Mouse (Mus musculus) heart, embryonic 11.5 days (tissue): Measurements from ENCODE around the gene Prdm11. TPM values are rescaled to one million over a fixed set of nuclear protein-coding genes. Genes with fewer than 3 reads are reported as not detected.

ENCODE experiments used
- ATAC-seq: fragments of 200-750 bp; cut with Nextera tagmentation; replicated peaks from 2 replicates; pipeline ENCODE4 v1.8.0; 2017; ENCODE audit warnings: moderate library complexity; ENCODE audit not compliant: insufficient number of reproducible peaks, low FRiP score, low TSS enrichment
- H3K27ac ChIP-seq: fragments of 300-500 bp; sonication (generic); 2 replicates; pipeline ENCODE4 v1.5.1; 2014; ENCODE audit warnings: mild to moderate bottlenecking, low read depth, low read length
- H3K27me3 ChIP-seq: fragments of 300-500 bp; sonication (generic); 2 replicates; pipeline ENCODE4 v1.6.1; 2014; ENCODE audit warnings: mild to moderate bottlenecking, low read length, mixed read lengths; ENCODE audit not compliant: control insufficient read depth, insufficient read depth
- H3K36me3 ChIP-seq: fragments of 300-500 bp; sonication (generic); 2 replicates; pipeline ENCODE4 v1.6.1; 2014; ENCODE audit warnings: mild to moderate bottlenecking, low read length, moderate library complexity, mixed read lengths; ENCODE audit not compliant: control insufficient read depth, insufficient read depth
- H3K4me1 ChIP-seq: fragments of 300-500 bp; sonication (generic); 2 replicates; pipeline ENCODE4 v1.6.1; 2014; ENCODE audit warnings: low read length; ENCODE audit not compliant: control insufficient read depth, insufficient read depth
- H3K4me2 ChIP-seq: fragments of 300-500 bp; sonication (generic); 2 replicates; pipeline ENCODE4 v1.6.1; 2014; ENCODE audit warnings: mild to moderate bottlenecking, moderate library complexity
- H3K4me3 ChIP-seq: fragments of 300-500 bp; sonication (generic); 2 replicates; pipeline ENCODE4 v1.5.1; 2014; ENCODE audit warnings: low read depth, low read length
- H3K9ac ChIP-seq: fragments of 300-500 bp; sonication (generic); 2 replicates; pipeline ENCODE4 v1.6.1; 2014; ENCODE audit warnings: mild to moderate bottlenecking, low read depth, low read length, moderate library complexity
- H3K9me3 ChIP-seq: fragments of 300-500 bp; sonication (generic); replicated peaks from 2 replicates; pipeline ENCODE4 v1.6.1; 2016; ENCODE audit warnings: low read length; ENCODE audit not compliant: control insufficient read depth
- WGBS: fragments of 180-500 bp; shearing (Covaris S2); extraction: QIAGEN DNeasy Blood & Tissue Kit; methylation state at CpG from one replicate; pipeline ENCODE4 v1.1.7; 2014; ENCODE audit not compliant: insufficient replicate concordance; 5-methylcytosine and 5-hydroxymethylcytosine counted together
- polyA plus RNA-seq: library from polyadenylated mRNA; unstranded; fragments of >200 nt; fragmentation: Nextera tagmentation; extraction: Ambion mirVana; gene quantifications from 2 replicates; pipeline ENCODE4 v1.2.1, GENCODE M21; 2014

Gene Prdm11
- polyA plus RNA-seq, 1 experiment from 2014 or later, result 3.3 TPM

DNA sequence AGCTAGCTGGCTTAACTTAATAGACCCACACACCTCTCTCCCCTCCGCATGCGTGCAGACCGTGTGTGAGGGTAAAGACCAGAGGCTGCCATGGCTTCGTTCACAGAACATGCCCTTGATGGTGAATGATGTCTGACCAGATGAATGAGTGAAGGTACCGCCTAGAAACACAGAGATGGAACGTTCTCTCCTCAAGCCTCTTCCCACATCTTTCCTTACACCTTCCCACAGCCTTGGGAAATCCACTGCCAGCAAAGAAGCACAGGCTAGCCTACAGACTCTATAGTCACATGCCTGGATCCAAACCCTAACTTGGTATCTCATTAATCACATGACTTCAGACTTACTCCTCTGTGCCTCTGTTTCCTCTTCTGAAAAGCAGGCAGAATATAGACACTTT, 112.6 kb downstream of the Prdm11 start:
- ATAC-seq, result no peak
- Histone ChIP-seq H3K27ac (no peak overlapping the region), H3K4me2 (no peak overlapping the region), H3K4me1 (0 out of 2 replicates have a peak, but pooled peaks cover 2% of the 10 kb centered on the region), H3K36me3 (no peaks in the 10 kb centered on the region), H3K4me3 (no peak overlapping the region), H3K9me3 (no peaks in the 10 kb centered on the region), H3K27me3 (0 out of 2 replicates have a peak, but pooled peaks cover 2% of the 10 kb centered on the region), H3K9ac (no peak overlapping the region)
- 84% methylated on average over 6 of the region's 6 CpGs for WGBS

DNA sequence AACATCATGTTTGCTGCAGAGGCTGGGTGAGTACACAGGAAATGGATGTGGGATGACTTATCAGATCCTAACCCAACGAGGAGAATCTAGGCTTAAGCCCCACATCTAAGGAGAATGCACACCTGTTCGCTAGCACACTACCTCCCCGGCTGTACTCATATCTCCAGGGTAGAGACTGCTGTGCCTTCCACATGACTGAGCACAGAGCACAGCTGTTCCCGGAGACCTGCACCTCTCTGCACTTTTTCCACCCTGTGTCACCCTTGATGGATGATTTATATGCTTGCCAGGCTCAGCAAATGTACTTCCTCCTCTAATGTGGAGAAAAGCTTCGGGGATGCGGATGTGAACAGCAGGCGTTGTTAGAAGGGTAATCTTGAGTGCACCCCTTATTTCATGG, 114.9 kb downstream of the Prdm11 start:
- Histone ChIP-seq H3K9ac (no peak overlapping the region), H3K27ac (no peak overlapping the region), H3K9me3 (no peaks in the 10 kb centered on the region), H3K4me2 (no peak overlapping the region), H3K36me3 (no peaks in the 10 kb centered on the region), H3K4me3 (no peak overlapping the region), H3K4me1 (no peaks in the 10 kb centered on the region), H3K27me3 (0 out of 2 replicates have a peak, but pooled peaks cover 2% of the 10 kb centered on the region)
- 69% methylated on average over 7 of the region's 7 CpGs for WGBS
- no peak for ATAC-seq

DNA sequence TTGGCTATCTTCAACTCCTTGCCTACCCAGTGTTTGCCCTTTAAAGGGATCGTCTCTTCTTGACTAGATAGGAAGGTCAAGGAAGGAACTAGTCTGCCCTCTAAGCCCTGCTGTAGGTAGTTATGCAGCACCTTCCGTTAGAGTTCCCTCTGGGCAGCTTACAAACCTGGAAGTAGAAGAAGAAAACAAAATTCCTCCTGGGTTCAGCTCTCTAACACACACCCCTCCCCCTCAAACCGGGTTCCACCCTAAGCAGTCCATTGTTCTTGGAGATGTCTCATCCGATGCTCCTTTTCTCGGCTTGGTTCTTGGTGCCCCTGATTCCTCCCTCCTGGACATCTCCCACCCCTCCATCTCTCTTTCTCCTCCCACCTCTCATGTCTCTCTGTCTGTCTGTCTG, 116.3 kb downstream of the Prdm11 start:
- H3K4me3 ChIP-seq, result no peak overlapping the region

GRCm38 (mm10) chr2:92924677-92925259, 121.2 kb downstream of the Prdm11 start:
- no peaks in the 10 kb centered on the region for H3K4me1 ChIP-seq
- H3K4me3 ChIP-seq, result no peak overlapping the region
- 68% methylated on average over 6 of the region's 6 CpGs for WGBS
- no peak for ATAC-seq
- no peak overlapping the region for H3K4me2 ChIP-seq
- H3K27me3 ChIP-seq, result no peaks in the 10 kb centered on the region
- H3K27ac ChIP-seq, result no peak overlapping the region
- no peaks in the 10 kb centered on the region for H3K36me3 ChIP-seq
- no peaks in the 10 kb centered on the region for H3K9me3 ChIP-seq
- H3K9ac ChIP-seq, result no peak overlapping the region

More for the DNA sequence above, 116.3 kb downstream of the Prdm11 start:
- Histone ChIP-seq H3K9me3 (no peaks in the 10 kb centered on the region), H3K27ac (no peak overlapping the region), H3K4me1 (no peaks in the 10 kb centered on the region), H3K27me3 (0 out of 2 replicates have a peak, but pooled peaks cover 2% of the 10 kb centered on the region), H3K36me3 (no peaks in the 10 kb centered on the region), H3K4me2 (no peak overlapping the region), H3K9ac (no peak overlapping the region)
- WGBS, result 74% methylated on average over 5 of the region's 5 CpGs
- ATAC-seq, result no peak

DNA sequence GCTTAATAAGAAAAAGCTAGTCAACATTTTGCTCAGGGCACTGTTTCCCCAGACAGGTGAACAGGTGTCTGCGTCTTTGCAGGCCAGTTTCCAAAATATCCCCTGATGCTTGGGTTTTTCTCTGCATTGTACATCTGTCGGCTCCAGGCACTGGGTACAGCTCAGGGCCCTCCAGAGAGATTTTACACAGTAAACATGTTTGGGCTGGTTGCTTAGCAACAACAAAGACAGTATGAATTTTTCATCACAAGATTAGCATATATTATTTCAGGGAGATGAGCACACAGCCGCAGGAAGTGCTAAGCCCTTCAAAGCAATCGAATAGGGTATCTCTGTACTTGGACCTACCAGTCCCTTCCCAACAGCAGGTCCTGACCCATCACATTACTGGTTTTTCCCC, 125.3 kb downstream of the Prdm11 start:
- H3K27ac ChIP-seq, result no peak overlapping the region
- H3K27me3 ChIP-seq, result peaks cover 14% of the 10 kb centered on the region
- H3K4me3 ChIP-seq, result no peak overlapping the region
- ATAC-seq, result no peak
- H3K4me2 ChIP-seq, result no peak overlapping the region
- 82% methylated on average over 4 of the region's 4 CpGs for WGBS
- H3K36me3 ChIP-seq, result no peaks in the 10 kb centered on the region
- no peaks in the 10 kb centered on the region for H3K4me1 ChIP-seq
- H3K9me3 ChIP-seq, result no peaks in the 10 kb centered on the region
- no peak overlapping the region for H3K9ac ChIP-seq

DNA sequence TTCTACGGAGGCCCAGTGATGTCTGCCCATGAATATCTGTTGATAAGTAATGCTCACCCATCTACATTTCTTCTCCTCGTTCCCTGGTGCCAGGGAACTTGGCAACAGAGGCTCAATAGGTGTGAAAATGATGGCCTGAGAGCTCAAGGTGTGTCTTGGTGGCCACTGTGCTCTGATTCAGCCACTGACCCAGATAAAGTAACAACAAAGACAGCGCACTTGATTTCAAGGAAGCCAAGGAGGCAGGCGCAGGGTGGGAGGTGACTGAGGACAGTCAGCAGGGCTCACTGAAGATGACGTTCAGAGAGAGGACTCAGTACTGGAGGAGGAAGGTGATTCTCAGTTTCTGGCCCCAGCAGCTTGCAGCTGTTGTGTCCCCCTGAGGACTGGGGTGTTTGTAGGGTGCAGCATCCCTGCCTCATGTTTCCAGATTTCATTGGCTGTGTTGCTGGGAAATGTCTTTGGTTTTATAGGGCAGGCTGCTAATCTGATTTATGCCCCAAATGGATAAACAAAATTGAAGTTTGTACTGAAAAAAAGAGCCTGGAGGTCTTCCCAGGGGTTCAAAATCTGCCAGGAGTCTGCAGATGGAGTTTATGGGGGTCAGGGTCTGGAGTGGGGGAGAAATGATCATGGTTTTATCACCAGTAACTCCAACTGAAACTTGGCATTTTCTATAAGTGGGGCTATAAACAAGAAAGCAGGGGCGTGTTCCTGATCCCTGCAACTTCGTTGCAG, 128.4 kb downstream of the Prdm11 start:
- Histone ChIP-seq H3K27ac (no peak overlapping the region), H3K4me1 (peaks cover 4% of the 10 kb centered on the region), H3K9ac (no peak overlapping the region), H3K4me2 (no peak overlapping the region), H3K4me3 (no peak overlapping the region), H3K36me3 (no peaks in the 10 kb centered on the region), H3K27me3 (peaks cover 45% of the 10 kb centered on the region), H3K9me3 (no peaks in the 10 kb centered on the region)
- no peak for ATAC-seq
- 42% methylated on average over 7 of the region's 7 CpGs for WGBS

- ATAC-seq, result no peak
These were observed 130.0 kb downstream of the Prdm11 start for GRCm38 (mm10) chr2:92915659-92916631.

More at GRCm38 (mm10) chr2:92915659-92916631, 130.0 kb downstream of the Prdm11 start:
- H3K9ac ChIP-seq, result no peak overlapping the region
- H3K4me3 ChIP-seq, result no peak overlapping the region; the same call in 1 of the 2 replicates
- WGBS, result 12% methylated on average over 9 of the region's 10 CpGs
- no peaks in the 10 kb centered on the region for H3K36me3 ChIP-seq
- no peak overlapping the region for H3K27ac ChIP-seq
- no peak overlapping the region for H3K4me2 ChIP-seq
- H3K4me1 ChIP-seq, result peaks cover 4% of the 10 kb centered on the region
- peaks cover 47% of the 10 kb centered on the region for H3K27me3 ChIP-seq
- H3K9me3 ChIP-seq, result no peaks in the 10 kb centered on the region
